Mouse (Mus musculus) CD4-positive, CD25-positive, alpha-beta regulatory T cell (primary cell): ENCODE data around the gene Olfr26. TPM values are rescaled to one million over a fixed set of nuclear protein-coding genes. Genes with fewer than 3 reads are reported as not detected.

Experiments used
- polyA plus RNA-seq: library from polyadenylated mRNA; unstranded; fragments of 100-300 nt; shearing (Covaris generic); gene quantifications from one replicate; pipeline ENCODE4 v1.2.1, GENCODE M21; 2017

The Olfr26 gene
- polyA plus RNA-seq: not detected

GRCm38 (mm10) chr9:38854760-38855159 lies at the start of gene Olfr26:
Gene Olfr26, plus strand, starts transcription at chr9:38855060.

GRCm38 (mm10) chr9:38814314-38814713 lies 40.5 kb upstream of the Olfr26 start, which contains the start of gene Olfr922:
Gene Olfr922, plus strand, starts transcription at chr9:38814614.

GRCm38 (mm10) chr9:38826245-38826644 lies 28.6 kb upstream of the Olfr26 start, which contains the start of gene Olfr923:
Gene Olfr923, plus strand, starts transcription at chr9:38826545.

GRCm38 (mm10) chr9:38844149-38844548 lies 10.7 kb upstream of the Olfr26 start, which contains the start of gene Olfr924:
Gene Olfr924, plus strand, starts transcription at chr9:38844449.

GRCm38 (mm10) chr9:38876826-38877225 lies 22.0 kb downstream of the Olfr26 start, which contains the start of gene Olfr926:
Gene Olfr926, plus strand, starts transcription at chr9:38877126.

Other genes with a start within 250 kb of the Olfr26 start
- gene Olfr914, start 250.0 kb upstream of the Olfr26 start, polyA plus RNA-seq: not detected
- gene Olfr916, start 195.2 kb upstream of the Olfr26 start, polyA plus RNA-seq: 0.08 TPM
- gene Olfr917, start 189.2 kb upstream of the Olfr26 start, polyA plus RNA-seq: not detected
- not detected for gene Olfr918, start 180.5 kb upstream of the Olfr26 start, polyA plus RNA-seq
- not detected for gene Olfr919, start 151.4 kb upstream of the Olfr26 start, polyA plus RNA-seq
- 40.3 TPM for gene Vwa5a, start 136.8 kb upstream of the Olfr26 start, polyA plus RNA-seq
- gene Olfr920, start 102.8 kb upstream of the Olfr26 start, polyA plus RNA-seq: 0.10 TPM
- gene Olfr921, start 82.0 kb upstream of the Olfr26 start, polyA plus RNA-seq: 0.06 TPM
- not detected for gene Olfr922, start 40.4 kb upstream of the Olfr26 start, polyA plus RNA-seq
- gene Olfr923, start 28.5 kb upstream of the Olfr26 start, polyA plus RNA-seq: 0.24 TPM
- not detected for gene Olfr924, start 10.6 kb upstream of the Olfr26 start, polyA plus RNA-seq
- not detected for gene Olfr926, start 22.1 kb downstream of the Olfr26 start, polyA plus RNA-seq
- gene Olfr930, start 74.7 kb downstream of the Olfr26 start, polyA plus RNA-seq: not detected
- not detected for gene Olfr933, start 117.3 kb downstream of the Olfr26 start, polyA plus RNA-seq
- not detected for gene Olfr934, start 133.3 kb downstream of the Olfr26 start, polyA plus RNA-seq
- not detected for gene Olfr935, start 144.6 kb downstream of the Olfr26 start, polyA plus RNA-seq
- gene Olfr146, start 168.3 kb downstream of the Olfr26 start, polyA plus RNA-seq: not detected
- not detected for gene Olfr937, start 209.9 kb downstream of the Olfr26 start, polyA plus RNA-seq
- not detected for gene Olfr938, start 223.8 kb downstream of the Olfr26 start, polyA plus RNA-seq